Mouse (Mus musculus) forebrain, embryonic 12.5 days (tissue): ENCODE data around the gene Fam83e. TPM values are rescaled to one million over a fixed set of nuclear protein-coding genes. Genes with fewer than 3 reads are reported as not detected.

Experiments
- ATAC-seq: fragments of 200-750 bp; cut with Nextera tagmentation; 2 replicates; pipeline ENCODE4 v1.8.0; 2017; ENCODE audit warnings: moderate TSS enrichment; ENCODE audit not compliant: low FRiP score
- H3K27ac ChIP-seq: fragments of 300-500 bp; sonication (generic); 2 replicates; pipeline ENCODE4 v1.5.1; 2016; ENCODE audit warnings: mild to moderate bottlenecking
- H3K27me3 ChIP-seq: fragments of 300-500 bp; sonication (generic); 2 replicates; pipeline ENCODE4 v1.6.1; 2016; ENCODE audit warnings: mild to moderate bottlenecking
- H3K36me3 ChIP-seq: fragments of 300-500 bp; sonication (generic); replicated peaks from 2 replicates; pipeline ENCODE4 v1.6.1; 2016; ENCODE audit warnings: mild to moderate bottlenecking
- H3K4me1 ChIP-seq: fragments of 300-500 bp; sonication (generic); 2 replicates; pipeline ENCODE4 v1.6.1; 2016
- H3K4me2 ChIP-seq: fragments of 300-500 bp; sonication (generic); 2 replicates; pipeline ENCODE4 v1.6.1; 2016; ENCODE audit warnings: mild to moderate bottlenecking, moderate library complexity
- H3K4me3 ChIP-seq: fragments of 300-500 bp; sonication (generic); replicated peaks from 2 replicates; pipeline ENCODE4 v1.5.1; 2016; ENCODE audit warnings: mild to moderate bottlenecking
- H3K9ac ChIP-seq: fragments of 300-500 bp; sonication (generic); 2 replicates; pipeline ENCODE4 v1.6.1; 2016; ENCODE audit warnings: mild to moderate bottlenecking
- H3K9me3 ChIP-seq: fragments of 300-500 bp; sonication (generic); 2 replicates; pipeline ENCODE4 v1.6.1; 2016
- WGBS: fragments of 180-500 bp; shearing (Covaris S2); methylation state at CpG from one replicate; pipeline ENCODE4 v1.1.7; 2016; 5-methylcytosine and 5-hydroxymethylcytosine counted together
- polyA plus RNA-seq: library from polyadenylated mRNA; unstranded; fragments of >200 nt; fragmentation: Nextera tagmentation; extraction: Ambion mirVana; gene quantifications from 2 replicates; pipeline ENCODE4 v1.2.1, GENCODE M21; 2016

The Fam83e gene
- polyA plus RNA-seq, 1 experiment from 2014 or later, result 1.1 TPM

GRCm38 (mm10) chr7:45730727-45731431 is 9.9 kb downstream of the Fam83e start:
- H3K4me3 ChIP-seq, result no peak overlapping the region
- 0 out of 2 replicates have a peak overlapping the region, but pooled peaks have one; percentile 15 for H3K27ac ChIP-seq
- H3K9ac ChIP-seq, result no peak overlapping the region
- peaks cover 9% of the 10 kb centered on the region for H3K4me1 ChIP-seq
- WGBS, result 20% methylated on average over 16 of the region's 16 CpGs
- no peaks in the 10 kb centered on the region for H3K27me3 ChIP-seq
- peaks cover 29% of the 10 kb centered on the region for H3K36me3 ChIP-seq
- no peak overlapping the region for H3K4me2 ChIP-seq
- peak; percentile 46; the same call in 1 of the 2 replicates for ATAC-seq
- no peaks in the 10 kb centered on the region for H3K9me3 ChIP-seq

GRCm38 (mm10) chr7:45733477-45733876 is 12.5 kb downstream of the Fam83e start:
- Histone ChIP-seq H3K4me2 (no peak overlapping the region), H3K27ac (no peak overlapping the region), H3K9me3 (no peaks in the 10 kb centered on the region), H3K36me3 (peaks cover 10% of the 10 kb centered on the region; the same call in 1 of the 2 replicates), H3K9ac (no peak overlapping the region), H3K27me3 (no peaks in the 10 kb centered on the region), H3K4me3 (no peak overlapping the region), H3K4me1 (peaks cover 9% of the 10 kb centered on the region)
- no peak for ATAC-seq
- 93% methylated on average over 5 of the region's 5 CpGs for WGBS

GRCm38 (mm10) chr7:45739162-45739763 is 18.3 kb downstream of the Fam83e start:
- Histone ChIP-seq H3K27ac (no peak overlapping the region), H3K4me1 (no peaks in the 10 kb centered on the region), H3K27me3 (peaks cover 18% of the 10 kb centered on the region), H3K9me3 (no peaks in the 10 kb centered on the region), H3K36me3 (no peaks in the 10 kb centered on the region), H3K4me3 (no peak overlapping the region), H3K4me2 (no peak overlapping the region), H3K9ac (no peak overlapping the region)
- peak; percentile 77; the same call in 1 of the 2 replicates for ATAC-seq
- 8% methylated on average over 9 of the region's 9 CpGs for WGBS

- 65% methylated on average over 10 of the region's 10 CpGs for WGBS
- no peaks in the 10 kb centered on the region for H3K9me3 ChIP-seq
- ATAC-seq, result no peak
- H3K4me1 ChIP-seq, result no peaks in the 10 kb centered on the region
- no peak overlapping the region for H3K4me2 ChIP-seq
- H3K27ac ChIP-seq, result no peak overlapping the region
- H3K4me3 ChIP-seq, result no peak overlapping the region
- peaks cover 18% of the 10 kb centered on the region for H3K27me3 ChIP-seq
- H3K9ac ChIP-seq, result no peak overlapping the region
- no peaks in the 10 kb centered on the region for H3K36me3 ChIP-seq
Observed at GRCm38 (mm10) chr7:45739820-45740219, 18.8 kb downstream of the Fam83e start.

GRCm38 (mm10) chr7:45741308-45741707 is 20.3 kb downstream of the Fam83e start:
- ATAC-seq, result no peak
- 84% methylated on average over 12 of the region's 12 CpGs for WGBS
- Histone ChIP-seq H3K9ac (no peak overlapping the region), H3K27me3 (peaks cover 18% of the 10 kb centered on the region), H3K36me3 (no peaks in the 10 kb centered on the region), H3K9me3 (no peaks in the 10 kb centered on the region), H3K4me3 (no peak overlapping the region), H3K4me2 (no peak overlapping the region), H3K27ac (no peak overlapping the region), H3K4me1 (no peaks in the 10 kb centered on the region)

GRCm38 (mm10) chr7:45741777-45742176 is 20.8 kb downstream of the Fam83e start:
- H3K36me3 ChIP-seq, result no peaks in the 10 kb centered on the region
- no peak overlapping the region for H3K9ac ChIP-seq
- H3K4me3 ChIP-seq, result no peak overlapping the region
- H3K4me2 ChIP-seq, result 0 out of 2 replicates have a peak overlapping the region, but pooled peaks have one; percentile 8
- no peak for ATAC-seq
- peaks cover 18% of the 10 kb centered on the region for H3K27me3 ChIP-seq
- no peaks in the 10 kb centered on the region for H3K4me1 ChIP-seq
- 45% methylated on average over 11 of the region's 11 CpGs for WGBS
- no peak overlapping the region for H3K27ac ChIP-seq
- H3K9me3 ChIP-seq, result 0 out of 2 replicates have a peak, but pooled peaks cover 3% of the 10 kb centered on the region

- WGBS, result 33% methylated on average over 19 of the region's 19 CpGs
- peak overlapping the region; percentile 8; the same call in 1 of the 2 replicates for H3K4me2 ChIP-seq
Observed at GRCm38 (mm10) chr7:45742338-45742737, 21.3 kb downstream of the Fam83e start.

GRCm38 (mm10) chr7:45744387-45744786 is 23.4 kb downstream of the Fam83e start:
- peaks cover 18% of the 10 kb centered on the region for H3K27me3 ChIP-seq
- H3K27ac ChIP-seq, result no peak overlapping the region
- no peak overlapping the region for H3K4me3 ChIP-seq
- no peak for ATAC-seq
- no peak overlapping the region for H3K4me2 ChIP-seq
- H3K9me3 ChIP-seq, result 0 out of 2 replicates have a peak, but pooled peaks cover 3% of the 10 kb centered on the region
- H3K36me3 ChIP-seq, result no peaks in the 10 kb centered on the region
- no peak overlapping the region for H3K9ac ChIP-seq
- WGBS, result 34% methylated on average over 2 of the region's 2 CpGs
- H3K4me1 ChIP-seq, result no peaks in the 10 kb centered on the region

More at GRCm38 (mm10) chr7:45742338-45742737, 21.3 kb downstream of the Fam83e start:
- ATAC-seq, result no peak
- Histone ChIP-seq H3K4me1 (no peaks in the 10 kb centered on the region), H3K4me3 (no peak overlapping the region), H3K9ac (no peak overlapping the region), H3K27ac (no peak overlapping the region), H3K9me3 (0 out of 2 replicates have a peak, but pooled peaks cover 3% of the 10 kb centered on the region), H3K27me3 (peaks cover 18% of the 10 kb centered on the region), H3K36me3 (no peaks in the 10 kb centered on the region)

GRCm38 (mm10) chr7:45746518-45746917 is 25.5 kb downstream of the Fam83e start:
- no peak for ATAC-seq
- 69% methylated on average over 6 of the region's 6 CpGs for WGBS
- Histone ChIP-seq H3K9ac (no peak overlapping the region), H3K27ac (no peak overlapping the region), H3K4me3 (no peak overlapping the region), H3K27me3 (peaks cover 10% of the 10 kb centered on the region), H3K36me3 (no peaks in the 10 kb centered on the region), H3K4me1 (no peaks in the 10 kb centered on the region; the same call in 1 of the 2 replicates), H3K9me3 (0 out of 2 replicates have a peak, but pooled peaks cover 3% of the 10 kb centered on the region), H3K4me2 (no peak overlapping the region)

- 0 out of 2 replicates have a peak, but pooled peaks cover 3% of the 10 kb centered on the region for H3K9me3 ChIP-seq
- no peak overlapping the region for H3K9ac ChIP-seq
- 89% methylated on average over 5 of the region's 5 CpGs for WGBS
- no peaks in the 10 kb centered on the region; the same call in 1 of the 2 replicates for H3K4me1 ChIP-seq
- no peak overlapping the region for H3K4me3 ChIP-seq
- H3K36me3 ChIP-seq, result no peaks in the 10 kb centered on the region
- no peak overlapping the region for H3K27ac ChIP-seq
- ATAC-seq, result no peak
- peaks cover 2% of the 10 kb centered on the region; the same call in 1 of the 2 replicates for H3K27me3 ChIP-seq
- H3K4me2 ChIP-seq, result no peak overlapping the region
Observed at GRCm38 (mm10) chr7:45747450-45747849, 26.4 kb downstream of the Fam83e start.

GRCm38 (mm10) chr7:45748110-45748509 is 27.1 kb downstream of the Fam83e start:
- Histone ChIP-seq H3K4me1 (no peaks in the 10 kb centered on the region; the same call in 1 of the 2 replicates), H3K36me3 (no peaks in the 10 kb centered on the region), H3K9ac (no peak overlapping the region), H3K27ac (no peak overlapping the region), H3K4me2 (no peak overlapping the region), H3K4me3 (no peak overlapping the region), H3K27me3 (0 out of 2 replicates have a peak, but pooled peaks cover 3% of the 10 kb centered on the region), H3K9me3 (0 out of 2 replicates have a peak, but pooled peaks cover 3% of the 10 kb centered on the region)
- WGBS, result 85% methylated on average over 7 of the region's 7 CpGs
- ATAC-seq, result no peak

- no peak for ATAC-seq
- Histone ChIP-seq H3K4me3 (no peak overlapping the region), H3K9ac (no peak overlapping the region), H3K9me3 (0 out of 2 replicates have a peak, but pooled peaks cover 3% of the 10 kb centered on the region), H3K27me3 (0 out of 2 replicates have a peak, but pooled peaks cover 3% of the 10 kb centered on the region), H3K36me3 (no peaks in the 10 kb centered on the region), H3K4me1 (no peaks in the 10 kb centered on the region; the same call in 1 of the 2 replicates), H3K4me2 (0 out of 2 replicates have a peak overlapping the region, but pooled peaks have one; percentile 13), H3K27ac (no peak overlapping the region)
- 51% methylated on average over 10 of the region's 10 CpGs for WGBS
Observed at GRCm38 (mm10) chr7:45749401-45749800, 28.4 kb downstream of the Fam83e start.
